Mouse (Mus musculus) brain, embryonic 14.5 days (tissue): ENCODE measurements at regions not wholly inside any gene's neighbourhood (a gene's known extent, or its start where the extent isn't known, plus 50 kb on each side); places are given as distances from the start of the nearest gene placed in this dataset.

Experiments
- CTCF ChIP-seq: fragments of 200-500 bp; IDR thresholded peaks from 2 replicates; pipeline ENCODE4 v1.5.1; 2012; ENCODE audit warnings: inconsistent platforms, mild to moderate bottlenecking, moderate library complexity, borderline replicate concordance; ENCODE audit not compliant: insufficient read depth, insufficient read length; ENCODE audit errors: extremely low read depth
- POLR2A ChIP-seq: fragments of 200-500 bp; IDR thresholded peaks from 2 replicates; pipeline ENCODE4 v1.6.1; 2012; ENCODE audit warnings: mild to moderate bottlenecking, inconsistent platforms, borderline replicate concordance; ENCODE audit not compliant: poor library complexity, insufficient read depth, insufficient read length, severe bottlenecking; ENCODE audit errors: extremely low read depth

DNA sequence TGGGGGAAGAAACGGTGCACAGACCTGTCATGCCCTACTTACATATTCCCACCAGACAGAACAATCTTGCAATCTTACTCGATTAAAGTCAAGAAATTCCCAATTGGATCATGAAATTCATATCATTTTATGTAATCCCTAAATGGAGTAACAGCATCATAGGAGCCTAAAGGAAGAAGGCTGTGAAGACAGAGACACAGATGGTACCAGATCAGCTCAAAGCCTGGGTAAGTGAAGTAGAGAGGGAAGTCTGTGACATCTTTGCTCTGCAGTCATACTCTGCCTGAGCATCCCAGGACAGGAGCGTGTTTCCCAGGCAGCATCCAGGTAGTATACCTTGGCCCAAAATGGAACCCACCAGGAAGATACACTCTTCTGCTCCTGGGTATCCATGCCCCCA lies 108.6 kb downstream of the Diras2 start:
- no peak for TF ChIP-seq POLR2A
- TF ChIP-seq CTCF: no peak
